Mouse (Mus musculus) forelimb bud, embryonic 11.5 days (tissue): ENCODE measurements around the gene Pcdh15.
A peak's percentile ranks its signal among the peaks of the same experiment; 100 is the strongest.

Experiments
- DNase-seq: peaks from one replicate; pipeline ENCODE4 v3.0.0-alpha.2; 2012; ENCODE audit warnings: low read depth, low spot score

Gene Pcdh15

GRCm38 (mm10) chr10:73821657-73822583 lies 722.8 kb downstream of the Pcdh15 start:
- DNase-seq = no peak

- DNase-seq = no peak
Measured at GRCm38 (mm10) chr10:73823214-73823613, 724.1 kb downstream of the Pcdh15 start.

- no peak for DNase-seq
Measured at GRCm38 (mm10) chr10:73826354-73826753, 727.2 kb downstream of the Pcdh15 start.

- no peak for DNase-seq
Measured at GRCm38 (mm10) chr10:73828781-73829180, 729.6 kb downstream of the Pcdh15 start.

- DNase-seq = no peak
Measured at GRCm38 (mm10) chr10:73844998-73845397, 745.9 kb downstream of the Pcdh15 start.

GRCm38 (mm10) chr10:73862181-73862580 lies 763.0 kb downstream of the Pcdh15 start:
- no peak for DNase-seq

GRCm38 (mm10) chr10:73878055-73878728 lies 779.0 kb downstream of the Pcdh15 start:
- no peak for DNase-seq

GRCm38 (mm10) chr10:73878729-73879067 lies 779.6 kb downstream of the Pcdh15 start:
- DNase-seq = no peak

- DNase-seq = peak; percentile 40
Measured at GRCm38 (mm10) chr10:73887771-73888170, 788.6 kb downstream of the Pcdh15 start.

GRCm38 (mm10) chr10:73892251-73892650 lies 793.1 kb downstream of the Pcdh15 start:
- DNase-seq = no peak

- DNase-seq = no peak
Measured at GRCm38 (mm10) chr10:73896086-73896607, 797.0 kb downstream of the Pcdh15 start.

GRCm38 (mm10) chr10:73899165-73899564 lies 800.0 kb downstream of the Pcdh15 start:
- DNase-seq = no peak

GRCm38 (mm10) chr10:73907626-73908025 lies 808.5 kb downstream of the Pcdh15 start:
- no peak for DNase-seq

GRCm38 (mm10) chr10:73908568-73908967 lies 809.4 kb downstream of the Pcdh15 start:
- no peak for DNase-seq

- DNase-seq = no peak
Measured at GRCm38 (mm10) chr10:73915170-73915569, 816.0 kb downstream of the Pcdh15 start.

- peak; percentile 3 for DNase-seq
Measured at GRCm38 (mm10) chr10:73921579-73921978, 822.4 kb downstream of the Pcdh15 start.

GRCm38 (mm10) chr10:73928672-73929071 lies 829.5 kb downstream of the Pcdh15 start:
- no peak for DNase-seq

GRCm38 (mm10) chr10:73929718-73930117 lies 830.6 kb downstream of the Pcdh15 start:
- no peak for DNase-seq

GRCm38 (mm10) chr10:73931185-73931584 lies 832.0 kb downstream of the Pcdh15 start:
- DNase-seq = no peak

GRCm38 (mm10) chr10:73931996-73932679 lies 833.0 kb downstream of the Pcdh15 start:
- no peak for DNase-seq

GRCm38 (mm10) chr10:73936121-73936520 lies 837.0 kb downstream of the Pcdh15 start:
- DNase-seq = no peak

- no peak for DNase-seq
Measured at GRCm38 (mm10) chr10:73938989-73939388, 839.8 kb downstream of the Pcdh15 start.
